Mouse (Mus musculus) liver, postnatal 0 days (tissue): ENCODE measurements around the gene Sema5a.

Experiments
- CTCF ChIP-seq: sonication (generic); IDR thresholded peaks from 2 replicates; pipeline ENCODE4 v1.5.1; 2016; ENCODE audit warnings: antibody characterized with exemption, low read depth
- EP300 ChIP-seq: IDR thresholded peaks from 2 replicates; pipeline ENCODE4 v1.6.1; 2016; ENCODE audit warnings: antibody characterized with exemption, low read depth, mild to moderate bottlenecking

GRCm38 (mm10) chr15:32240159-32240558, 4.5 kb upstream of the Sema5a start:
- TF ChIP-seq CTCF (no peak), EP300 (no peak)
